Mouse (Mus musculus) spleen, adult 18-20 months (tissue): ENCODE data around the gene Olfr1204.

Source experiments
- DNase-seq, 2 experiments: peaks; one replicate each; pipeline ENCODE4 v3.0.0; 2022; ENCODE audit warnings: mixed read lengths in 2 of 2

Olfr1204 gene

DNA sequence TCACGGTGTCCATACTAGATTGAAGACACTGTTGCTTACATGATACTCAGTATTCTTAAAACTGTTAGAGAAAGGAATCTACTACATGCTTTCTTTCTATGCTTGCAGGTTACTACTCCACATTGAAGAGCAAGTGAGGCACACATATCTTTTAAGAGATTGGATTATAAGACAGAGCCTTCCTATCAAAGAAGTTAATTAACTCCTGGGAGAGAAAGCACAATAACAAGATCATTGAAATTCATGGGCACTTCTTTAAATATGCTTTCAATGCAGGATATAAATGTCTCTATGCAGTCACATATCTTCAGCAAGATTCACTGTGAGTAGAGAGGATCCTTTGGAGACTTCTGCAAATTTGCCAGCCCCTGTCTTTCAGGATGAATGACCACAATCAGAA lies at the start of gene Olfr1204:
TSS of gene Olfr1204 (plus strand) at position 301 of the 400 bp plus-strand sequence.
- DNase-seq: no peak

DNA sequence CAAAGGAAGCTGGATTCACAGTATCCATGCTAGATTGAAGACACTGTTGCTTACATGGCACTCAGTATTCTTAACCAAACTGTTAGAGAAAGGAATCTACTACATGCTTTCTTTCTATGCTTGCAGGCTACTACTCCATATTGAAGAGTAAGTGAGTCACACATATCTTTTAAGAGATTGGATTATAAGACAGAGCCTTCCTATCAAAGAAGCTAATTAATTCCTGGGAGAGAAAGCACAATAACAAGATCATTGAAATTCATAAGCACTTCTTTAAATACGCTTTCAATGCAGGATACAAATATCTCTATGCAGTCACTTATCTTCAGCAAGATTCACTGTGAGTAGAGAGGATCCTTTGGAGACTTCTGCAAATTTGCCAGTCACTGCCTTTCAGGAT lies 34.9 kb upstream of the Olfr1204 start, which contains the start of gene Olfr1202:
TSS of gene Olfr1202 (plus strand) at position 301 of the 400 bp plus-strand sequence.
- no peak for DNase-seq

DNA sequence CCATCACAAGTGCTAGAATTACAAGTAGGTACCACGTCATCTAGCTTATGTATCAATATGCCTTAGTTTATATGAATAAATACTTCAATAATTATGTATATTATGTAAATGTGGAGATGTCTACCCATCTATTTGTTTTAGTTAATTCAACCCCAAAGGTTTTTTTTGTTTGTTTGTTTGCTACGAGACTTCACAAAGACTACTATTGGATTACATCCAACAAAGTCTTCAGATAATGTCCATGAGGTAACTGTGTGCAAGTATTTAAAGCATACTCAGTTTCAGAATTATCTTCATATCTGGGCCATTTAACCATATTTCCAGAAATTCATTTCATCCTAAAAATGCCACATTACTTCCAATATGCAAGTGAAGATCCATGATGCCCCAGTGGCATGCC lies 19.7 kb upstream of the Olfr1204 start, which contains the start of gene Olfr1205:
TSS of gene Olfr1205 (plus strand) at position 301 of the 400 bp plus-strand sequence.
- no peak for DNase-seq

DNA sequence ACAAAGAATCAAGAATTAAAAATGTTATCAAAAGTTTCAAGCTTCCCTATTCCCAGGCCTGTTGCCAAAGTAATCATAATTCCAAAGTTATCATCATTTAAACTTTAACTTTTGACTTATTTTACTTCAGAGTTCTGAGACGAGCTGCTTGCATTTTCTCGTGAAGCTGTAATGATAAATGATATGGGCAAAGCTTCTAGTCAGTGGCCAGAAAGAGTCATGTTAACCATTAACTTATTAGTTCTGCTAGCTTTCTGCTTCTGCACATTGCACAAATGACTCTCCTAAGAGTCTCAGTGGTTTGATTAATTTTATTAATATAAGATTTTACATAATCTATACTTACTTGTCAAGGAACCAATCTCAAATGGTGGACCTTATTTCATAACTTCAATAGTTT lies 10.6 kb upstream of the Olfr1204 start:
- DNase-seq: no peak

DNA sequence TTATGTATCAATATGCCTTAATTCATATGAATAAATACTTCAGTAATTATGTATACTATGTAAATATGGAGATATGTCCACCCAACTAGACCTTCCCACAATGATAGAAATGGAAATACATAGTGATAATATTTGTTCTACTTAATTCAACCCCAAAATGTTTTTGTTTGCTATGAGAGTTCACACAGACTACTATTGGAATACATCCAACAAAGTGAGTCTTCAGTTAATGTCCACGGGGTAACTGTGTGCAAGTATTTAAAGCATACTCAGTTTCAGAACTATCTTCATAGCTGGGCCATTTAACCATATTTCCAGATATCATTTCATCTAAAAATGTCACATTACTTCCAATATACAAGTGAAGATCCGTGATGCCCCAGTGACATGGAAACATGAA lies 13.8 kb downstream of the Olfr1204 start, which contains the start of gene Olfr1206:
TSS of gene Olfr1206 (plus strand) at position 301 of the 400 bp plus-strand sequence.
- DNase-seq: no peak

DNA sequence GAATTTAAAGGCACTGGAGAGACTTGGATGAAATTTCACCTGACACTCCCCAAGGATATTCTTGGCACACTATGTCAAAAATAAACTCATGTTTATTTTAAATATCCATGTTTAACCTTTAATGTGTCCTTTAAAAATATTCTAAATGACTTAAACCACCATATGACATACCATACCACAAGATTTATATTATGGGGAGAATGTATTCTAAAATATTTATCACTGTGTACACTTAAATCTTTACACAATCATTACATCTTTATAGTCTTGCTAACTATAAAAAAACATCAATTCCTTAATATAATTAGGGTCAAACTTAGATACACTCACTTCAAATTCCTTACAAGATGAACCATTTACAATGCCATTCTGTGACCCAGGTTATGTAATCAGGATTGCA lies 53.1 kb downstream of the Olfr1204 start, which contains the start of gene Olfr1208:
TSS of gene Olfr1208 (minus strand) at position 101 of the 400 bp plus-strand sequence.
- DNase-seq: no peak
